Mouse (Mus musculus) brain, embryonic 14.5 days (tissue): ENCODE measurements around the gene Csnk2a2. TPM values are rescaled to one million over a fixed set of nuclear protein-coding genes. Genes with fewer than 3 reads are reported as not detected.

Experiments
- DNase-seq: peaks from one replicate; pipeline ENCODE4 v3.0.0-alpha.2; 2011; ENCODE audit warnings: low read depth
- CTCF ChIP-seq: fragments of 200-500 bp; IDR thresholded peaks from 2 replicates; pipeline ENCODE4 v1.5.1; 2012; ENCODE audit warnings: inconsistent platforms, mild to moderate bottlenecking, moderate library complexity, borderline replicate concordance; ENCODE audit not compliant: insufficient read depth, insufficient read length; ENCODE audit errors: extremely low read depth
- POLR2A ChIP-seq: fragments of 200-500 bp; IDR thresholded peaks from 2 replicates; pipeline ENCODE4 v1.6.1; 2012; ENCODE audit warnings: mild to moderate bottlenecking, inconsistent platforms, borderline replicate concordance; ENCODE audit not compliant: poor library complexity, insufficient read depth, insufficient read length, severe bottlenecking; ENCODE audit errors: extremely low read depth
- polyA plus RNA-seq: library from polyadenylated mRNA; depleted of rRNA; stranded (reverse); fragments of >200 nt; gene quantifications from 2 replicates; pipeline ENCODE4 v1.2.3, GENCODE M21; 2012

The Csnk2a2 gene
- polyA plus RNA-seq, 1 experiment = 51.8 TPM

GRCm38 (mm10) chr8:95435471-95435870 lies 54.4 kb downstream of the Csnk2a2 start:
- TF ChIP-seq CTCF (no peak), POLR2A (no peak)
- DNase-seq = peak; percentile 33

GRCm38 (mm10) chr8:95434686-95435439 lies 55.0 kb downstream of the Csnk2a2 start, which contains the start of gene Cfap20:
Gene Cfap20 (minus strand): TSS chr8:95434869.
- TF ChIP-seq POLR2A (peak; percentile 97), CTCF (no peak)
- DNase-seq = peak; percentile 100

- TF ChIP-seq CTCF (no peak), POLR2A (no peak)
- DNase-seq = no peak
These were observed 55.6 kb downstream of the Csnk2a2 start for GRCm38 (mm10) chr8:95434233-95434632.

GRCm38 (mm10) chr8:95433124-95433523 lies 56.7 kb downstream of the Csnk2a2 start:
- no peak for DNase-seq
- TF ChIP-seq POLR2A (no peak), CTCF (no peak)

- no peak for DNase-seq
- TF ChIP-seq CTCF (no peak), POLR2A (no peak)
These were observed 57.4 kb downstream of the Csnk2a2 start for GRCm38 (mm10) chr8:95432471-95432870.

- TF ChIP-seq POLR2A (no peak), CTCF (peak; percentile 39; the same call in 1 of the 2 replicates)
These were observed 59.9 kb downstream of the Csnk2a2 start for GRCm38 (mm10) chr8:95429945-95430344.

GRCm38 (mm10) chr8:95427594-95428535 lies 62.0 kb downstream of the Csnk2a2 start:
- peak; percentile 96 for DNase-seq
- TF ChIP-seq POLR2A = no peak
- peak; percentile 80; the same call in 1 of the 2 replicates for TF ChIP-seq CTCF

More at GRCm38 (mm10) chr8:95429945-95430344, 59.9 kb downstream of the Csnk2a2 start:
- peak; percentile 94 for DNase-seq

- TF ChIP-seq POLR2A (no peak), CTCF (no peak)
- DNase-seq = peak; percentile 97
These were observed 63.0 kb downstream of the Csnk2a2 start for GRCm38 (mm10) chr8:95426781-95427281.

- TF ChIP-seq POLR2A (no peak), CTCF (no peak)
- DNase-seq = no peak
These were observed 65.2 kb downstream of the Csnk2a2 start for GRCm38 (mm10) chr8:95424682-95425081.

GRCm38 (mm10) chr8:95422193-95422810 lies 67.5 kb downstream of the Csnk2a2 start:
- DNase-seq = no peak
- TF ChIP-seq CTCF = no peak
- no peak for TF ChIP-seq POLR2A

- TF ChIP-seq CTCF (no peak), POLR2A (no peak)
- DNase-seq = peak; percentile 48
These were observed 78.4 kb downstream of the Csnk2a2 start for GRCm38 (mm10) chr8:95411309-95411972.

- DNase-seq = no peak
- TF ChIP-seq CTCF = no peak
- TF ChIP-seq POLR2A = no peak
These were observed 80.3 kb downstream of the Csnk2a2 start for GRCm38 (mm10) chr8:95409518-95409917.
